Mouse (Mus musculus): ENCODE measurements at regions not wholly inside any gene's neighbourhood (a gene's known extent, or its start where the extent isn't known, plus 50 kb on each side); places are given as distances from the start of the nearest gene placed in this dataset.
A peak's percentile ranks its signal among the peaks of the same experiment; 100 is the strongest.

- DNase-seq (ENCODE audit: low spot score) = no peak
Observed at GRCm38 (mm10) chr3:133750606-133751005, 205.7 kb upstream of the Tet2 start.

- DNase-seq (ENCODE audit: low spot score) = no peak
Observed at GRCm38 (mm10) chr3:133751011-133751410, 206.1 kb upstream of the Tet2 start.

GRCm38 (mm10) chr3:133751565-133751964 is 206.6 kb upstream of the Tet2 start:
- no peak for DNase-seq (ENCODE audit: low spot score)

GRCm38 (mm10) chr3:133753041-133753440 is 208.1 kb upstream of the Tet2 start:
- no peak for DNase-seq (ENCODE audit: low spot score)

GRCm38 (mm10) chr3:133754006-133754910 is 209.3 kb upstream of the Tet2 start:
- DNase-seq (ENCODE audit: low spot score) = no peak

GRCm38 (mm10) chr3:133754911-133755259 is 209.9 kb upstream of the Tet2 start:
- DNase-seq (ENCODE audit: low spot score) = peak; percentile 62

GRCm38 (mm10) chr3:133757756-133758420 is 212.9 kb upstream of the Tet2 start:
- DNase-seq (ENCODE audit: low spot score) = no peak

- DNase-seq (ENCODE audit: low spot score) = no peak
Observed at GRCm38 (mm10) chr3:133758421-133758820, 213.5 kb upstream of the Tet2 start.

- DNase-seq (ENCODE audit: low spot score) = no peak
Observed at GRCm38 (mm10) chr3:133759611-133760010, 214.7 kb upstream of the Tet2 start.

GRCm38 (mm10) chr3:133760221-133760620 is 215.3 kb upstream of the Tet2 start:
- no peak for DNase-seq (ENCODE audit: low spot score)

GRCm38 (mm10) chr3:133763721-133764120 is 218.8 kb upstream of the Tet2 start:
- DNase-seq (ENCODE audit: low spot score) = no peak

GRCm38 (mm10) chr3:133773490-133773889 is 228.6 kb upstream of the Tet2 start:
- DNase-seq (ENCODE audit: low spot score) = no peak

GRCm38 (mm10) chr3:133774229-133774628 is 229.3 kb upstream of the Tet2 start:
- DNase-seq (ENCODE audit: low spot score) = no peak

- DNase-seq (ENCODE audit: low spot score) = no peak
Observed at GRCm38 (mm10) chr3:133776013-133776412, 231.1 kb upstream of the Tet2 start.

- DNase-seq (ENCODE audit: low spot score) = no peak
Observed at GRCm38 (mm10) chr3:133779161-133779789, 234.3 kb upstream of the Tet2 start.

GRCm38 (mm10) chr3:133783060-133783459 is 238.1 kb upstream of the Tet2 start:
- no peak for DNase-seq (ENCODE audit: low spot score)

GRCm38 (mm10) chr3:133791361-133791760 is 246.4 kb upstream of the Tet2 start:
- DNase-seq (ENCODE audit: low spot score) = no peak

- DNase-seq (ENCODE audit: low spot score) = no peak
Observed at GRCm38 (mm10) chr3:133809007-133809552, 264.1 kb upstream of the Tet2 start.

GRCm38 (mm10) chr3:133818966-133819700 is 274.2 kb upstream of the Tet2 start:
- no peak for DNase-seq (ENCODE audit: low spot score)

- no peak for DNase-seq (ENCODE audit: low spot score)
Observed at GRCm38 (mm10) chr3:133833739-133834391, 288.9 kb upstream of the Tet2 start.

- no peak for DNase-seq (ENCODE audit: low spot score)
Observed at GRCm38 (mm10) chr3:133834459-133834858, 289.5 kb upstream of the Tet2 start.
